Mouse (Mus musculus) lung, postnatal 36 days (tissue): ENCODE results near the gene Vmn2r20.
"Not testable (repeated sequence)": the region's sequence is repeated elsewhere in the genome, so short reads cannot be mapped to it uniquely, and the experiment has no call there.

ENCODE experiments used
- DNase-seq: peaks from one replicate; pipeline ENCODE4 v3.0.0; 2022; ENCODE audit warnings: mixed read lengths

Gene Vmn2r20

GRCm38 (mm10) chr6:123418016-123418415 is at the start of gene Vmn2r20:
TSS of gene Vmn2r20 (minus strand) at chr6:123418116.
- DNase-seq = not testable (repeated sequence)

DNA sequence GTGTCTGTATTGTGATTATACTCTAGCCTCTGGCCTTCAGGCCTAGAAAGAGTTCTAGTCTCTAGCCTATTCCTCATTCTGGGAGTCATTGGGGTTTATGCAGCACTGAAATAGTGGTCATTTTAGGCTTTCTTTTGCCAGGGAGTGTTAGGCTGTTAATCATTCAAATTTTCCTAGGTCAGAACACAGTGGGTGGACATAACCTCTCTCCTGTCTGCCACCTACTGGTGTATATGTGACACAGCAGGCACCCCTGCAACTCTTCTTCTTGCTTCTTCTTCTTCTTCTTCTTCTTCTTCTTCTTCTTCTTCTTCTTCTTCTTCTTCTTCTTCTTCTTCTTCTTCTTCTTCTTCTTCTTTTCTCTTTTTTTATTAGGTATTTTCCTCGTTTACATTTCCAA is 6.5 kb upstream of the Vmn2r20 start:
- not testable (repeated sequence) for DNase-seq

DNA sequence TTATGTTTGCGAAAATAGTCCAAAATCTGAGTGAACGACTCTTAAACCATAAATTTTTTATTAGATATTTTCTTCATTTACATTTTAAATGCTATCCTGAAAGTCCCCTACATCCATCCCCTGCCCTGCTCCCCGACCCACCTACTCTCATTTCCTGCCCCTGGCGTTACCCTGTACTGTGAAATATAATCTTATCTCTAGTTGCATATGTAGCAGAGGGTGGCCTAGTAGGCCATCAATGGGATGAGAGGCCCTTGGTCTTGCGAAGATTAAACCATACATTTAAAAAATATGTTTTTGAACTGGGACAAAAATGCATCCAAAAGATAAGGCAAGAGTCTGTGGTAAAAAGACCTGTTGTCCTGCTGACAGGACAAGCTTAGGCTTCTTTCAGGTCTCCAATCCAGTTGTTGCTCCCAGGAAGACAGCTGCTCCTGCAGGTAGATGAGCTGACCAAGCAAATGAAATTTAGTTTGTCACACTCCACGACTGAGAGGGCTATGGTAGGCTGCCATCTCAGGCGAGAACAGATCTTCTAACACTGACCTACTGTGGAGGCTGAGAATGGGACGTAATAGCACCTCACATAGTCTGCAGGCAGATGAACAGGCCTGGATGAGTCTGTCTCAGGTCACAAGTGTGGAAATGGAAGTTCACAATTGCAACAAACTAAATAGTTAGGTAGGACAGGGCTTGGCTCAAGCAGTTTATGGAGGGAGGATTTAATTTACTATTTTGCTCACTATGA is 10.8 kb downstream of the Vmn2r20 start:
- DNase-seq = not testable (repeated sequence)

DNA sequence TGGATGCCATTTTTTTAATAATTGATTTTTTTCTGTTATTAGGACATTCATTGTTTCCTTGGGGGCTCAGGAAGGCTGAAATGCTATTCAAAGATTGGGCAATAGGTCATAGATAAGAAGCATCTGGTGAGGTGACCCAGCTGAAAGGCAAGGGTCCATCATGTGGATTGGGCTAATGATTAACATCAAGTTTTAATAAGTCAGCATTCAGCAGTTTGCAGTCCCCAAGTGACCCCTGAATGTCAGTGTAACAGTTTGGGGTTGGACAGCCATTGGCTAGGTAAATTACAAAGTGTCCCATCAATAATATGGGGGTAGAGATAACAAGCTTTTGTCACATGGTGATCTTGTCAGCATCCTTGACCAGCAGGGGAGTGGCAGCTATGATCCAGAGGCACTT is 29.1 kb downstream of the Vmn2r20 start:
- not testable (repeated sequence) for DNase-seq

DNA sequence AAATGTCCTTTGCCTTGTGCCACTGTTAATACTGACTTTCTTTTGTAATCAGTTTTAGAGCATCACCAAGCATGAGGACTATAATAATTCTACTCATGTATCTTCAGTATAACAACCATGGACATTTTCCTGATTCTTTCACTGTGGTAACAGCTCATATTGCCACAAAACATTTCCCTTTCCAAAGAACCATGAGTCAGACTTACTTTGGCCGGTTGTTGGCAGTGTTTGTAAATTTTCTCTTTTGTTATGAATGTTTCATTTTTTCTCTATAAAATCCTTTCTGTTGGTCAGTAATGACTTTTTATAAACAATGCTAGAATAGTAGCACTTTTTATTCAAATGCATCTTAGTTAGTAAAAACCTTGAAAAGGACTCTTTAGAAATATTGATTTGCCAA is 71.8 kb downstream of the Vmn2r20 start:
- DNase-seq = no peak

DNA sequence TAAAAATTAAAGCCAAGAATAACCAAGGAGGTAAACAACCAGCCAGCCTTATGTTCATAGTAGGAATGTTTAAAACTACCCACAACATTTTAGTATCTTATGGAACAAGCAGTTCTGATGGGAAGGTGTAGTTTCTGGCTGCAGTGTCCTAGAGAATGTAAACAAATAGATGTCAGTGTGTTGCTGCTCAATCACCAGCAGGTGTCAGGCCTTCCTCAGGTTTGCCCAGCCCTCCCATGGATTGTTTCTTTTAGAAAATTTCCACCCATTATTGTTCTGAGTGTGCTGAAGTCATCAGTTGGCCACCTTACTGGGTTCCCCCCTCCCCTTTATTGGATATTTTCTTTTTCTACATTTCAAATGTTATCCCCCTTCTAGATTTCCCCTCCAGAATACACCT is 77.8 kb downstream of the Vmn2r20 start:
- no peak for DNase-seq

DNA sequence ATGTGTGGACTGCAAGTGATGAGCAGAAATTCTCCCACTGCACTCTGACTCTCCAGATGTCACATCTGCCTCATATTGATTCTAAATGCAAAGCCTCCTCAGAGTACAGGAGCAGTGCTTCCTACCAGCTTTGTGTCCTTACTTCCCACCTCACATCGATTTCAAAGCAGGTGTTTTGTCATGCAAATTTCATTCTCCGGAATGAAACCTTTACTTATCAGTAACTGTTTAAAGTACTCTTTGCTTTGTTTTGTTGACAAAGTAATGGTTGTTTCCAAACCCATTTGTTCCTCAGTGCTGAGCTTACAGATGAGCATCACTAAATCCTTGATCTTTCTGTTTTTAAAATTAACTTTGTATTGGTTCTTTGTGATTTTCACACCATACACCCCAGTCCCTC is 85.4 kb downstream of the Vmn2r20 start:
- DNase-seq = no peak
